Mouse (Mus musculus) spleen, adult 2 months (tissue): ENCODE results near the gene Cemip2.

Experiments
- CTCF ChIP-seq: fragments of 200-500 bp; IDR thresholded peaks from 2 replicates; pipeline ENCODE4 v1.5.1; 2011; ENCODE audit warnings: mild to moderate bottlenecking, inconsistent platforms; ENCODE audit not compliant: insufficient read depth, insufficient read length, insufficient replicate concordance; ENCODE audit errors: extremely low read depth
- POLR2A ChIP-seq: fragments of 200-500 bp; IDR thresholded peaks from 2 replicates; pipeline ENCODE4 v1.6.1; 2011; ENCODE audit warnings: low read depth, low read length, inconsistent platforms

DNA sequence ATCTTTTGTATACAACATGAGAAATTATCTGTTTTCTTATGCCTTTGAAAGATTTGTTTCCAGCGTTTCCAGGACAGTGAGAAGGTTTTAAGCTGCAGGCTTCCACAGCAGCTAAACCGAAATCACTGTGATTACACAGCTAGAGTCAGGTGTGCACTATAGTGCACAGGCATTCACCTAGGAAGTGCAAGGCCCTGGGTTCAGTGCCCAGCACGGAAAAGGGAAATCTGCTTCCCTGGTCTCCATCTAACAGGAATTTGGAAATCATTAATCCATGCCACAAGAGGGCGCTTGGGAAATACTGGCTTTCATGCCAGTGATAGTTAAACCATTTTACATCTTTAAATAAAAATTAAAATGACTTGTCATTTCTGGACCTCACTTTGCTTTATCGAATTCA, 44.0 kb upstream of the Cemip2 start:
- no peak for TF ChIP-seq CTCF
- TF ChIP-seq POLR2A: no peak
